Mouse (Mus musculus): ENCODE results near the gene Olfr56.

DNA sequence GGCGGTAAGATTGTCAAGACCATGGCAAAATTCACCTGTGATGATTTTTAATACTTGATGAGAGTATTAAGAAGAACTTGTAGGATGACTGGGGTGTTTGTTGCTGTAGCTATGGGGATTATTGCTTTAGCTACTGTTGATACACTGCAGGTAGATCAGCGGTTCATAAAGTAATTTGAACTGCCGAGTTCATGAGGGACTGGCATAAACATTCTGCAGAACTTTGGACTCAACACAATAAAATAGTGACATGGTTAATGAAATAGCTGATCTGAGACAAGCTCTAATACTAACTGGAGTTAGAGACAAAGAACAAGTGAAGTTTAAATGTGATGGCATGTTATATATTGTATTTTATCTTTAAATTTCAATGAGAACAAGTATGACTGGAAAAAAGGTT lies 100.0 kb downstream of the Olfr56 start:
- TF ChIP-seq EP300 (IDR thresholded peaks at IDR 0.05) = no peak
- no peak for TF ChIP-seq CTCF (IDR thresholded peaks at IDR 0.05)

Measured in lung, postnatal 0 days (tissue).